Mouse (Mus musculus) adrenal gland (tissue): ENCODE measurements at regions not wholly inside any gene's neighbourhood (a gene's known extent, or its start where the extent isn't known, plus 50 kb on each side); places are given as distances from the start of the nearest gene placed in this dataset.

Experiments used
- intact Hi-C: fragments of 180-260 bp; cut with DNase I; formaldehyde crosslinking; loops from one replicate; pipeline ENCODE4 v1.15.1; 2025

GRCm38 (mm10) chr5:148620895-148621786 is 68.6 kb upstream of the Ubl3 start:
- intact Hi-C loops = no loop called here

GRCm38 (mm10) chr5:148619917-148620316 is 67.3 kb upstream of the Ubl3 start:
- intact Hi-C loops = no loop called here

GRCm38 (mm10) chr5:148616426-148616825 is 63.8 kb upstream of the Ubl3 start:
- intact Hi-C loops = no loop called here

DNA sequence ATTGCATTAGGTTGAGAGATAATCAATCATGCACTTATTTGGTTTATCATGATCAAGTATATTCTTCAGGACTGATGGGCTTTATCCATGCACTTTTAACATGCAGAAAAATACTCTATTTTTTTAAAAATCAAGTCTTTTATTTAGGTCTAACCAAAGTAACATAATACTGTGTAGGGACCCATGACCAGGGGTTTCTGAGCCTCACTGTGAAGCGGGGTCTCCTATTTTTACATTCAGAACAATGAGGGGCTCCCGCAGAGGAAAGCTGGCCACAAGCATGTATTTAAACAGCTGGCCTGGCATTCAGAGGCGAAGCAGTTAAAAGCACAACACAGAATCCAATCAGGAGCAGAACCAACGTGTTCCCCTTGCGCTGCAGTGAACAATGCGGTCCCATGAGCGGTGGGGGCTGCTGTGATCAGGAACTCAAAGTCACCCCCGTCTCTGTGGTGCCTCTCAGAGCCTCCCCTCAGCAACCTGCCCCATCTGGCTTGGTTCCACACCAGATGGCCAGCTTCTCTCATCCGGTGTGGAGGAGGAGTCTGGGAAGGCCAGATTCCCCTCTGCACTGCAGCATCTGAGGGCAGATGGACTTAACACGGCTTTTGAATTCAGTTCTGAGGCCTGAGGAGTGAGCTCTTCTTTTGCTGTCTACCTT is 63.2 kb upstream of the Ubl3 start:
- intact Hi-C loops = no loop called here

- intact Hi-C loops = no loop called here
Measured at GRCm38 (mm10) chr5:148615117-148615516, 62.5 kb upstream of the Ubl3 start.

DNA sequence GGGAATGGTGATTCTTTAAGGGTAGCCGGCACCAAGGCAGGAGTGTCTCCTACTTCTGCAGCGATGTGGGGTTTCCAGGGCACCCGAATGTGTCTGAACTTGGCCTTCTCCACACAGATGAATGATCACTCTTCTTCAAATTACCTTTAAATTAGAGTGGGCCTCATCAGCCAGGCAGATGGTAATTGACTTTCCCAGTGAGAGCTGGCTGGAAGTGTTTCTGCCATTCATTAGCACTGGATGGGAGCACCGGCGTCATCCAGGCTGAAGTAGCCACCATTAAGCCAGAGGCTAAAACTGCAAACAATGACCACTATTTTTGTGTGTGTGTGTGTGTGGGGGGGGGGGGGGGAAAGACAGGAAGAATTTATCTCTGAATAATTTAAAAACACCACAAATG is 58.7 kb upstream of the Ubl3 start:
- intact Hi-C loops = no loop called here

- intact Hi-C loops = no loop called here
Measured at GRCm38 (mm10) chr5:148609506-148609880, 56.9 kb upstream of the Ubl3 start.

DNA sequence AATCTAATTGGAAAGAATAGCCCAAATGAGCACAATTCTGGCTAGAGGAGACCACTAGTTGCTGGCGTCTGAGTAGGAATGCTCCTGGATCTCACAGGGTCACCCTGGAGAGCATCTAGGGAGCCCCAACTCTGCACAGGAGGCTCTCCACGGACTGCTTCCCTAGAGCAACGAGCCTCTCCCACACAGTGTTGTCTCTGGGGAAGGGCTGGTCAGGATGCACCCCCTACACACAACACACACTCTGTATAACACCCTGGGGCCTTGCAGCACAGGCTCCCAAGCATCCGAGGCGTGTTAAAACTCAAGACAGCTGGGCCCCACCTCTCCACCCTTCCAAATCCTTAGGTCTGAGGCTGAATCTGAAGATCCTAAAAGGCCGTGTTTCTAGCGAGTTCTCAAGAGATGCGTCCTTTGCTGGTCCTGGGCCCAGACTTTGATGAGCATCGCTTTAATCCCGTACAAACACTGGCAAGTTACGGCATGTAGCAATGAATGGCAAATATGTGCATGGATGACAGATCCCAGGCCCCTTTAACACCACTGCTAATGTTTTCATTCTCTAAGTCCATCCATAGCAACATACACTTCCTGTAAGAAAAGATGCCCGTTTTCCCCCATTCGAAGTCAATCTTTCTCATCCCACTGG is 56.4 kb upstream of the Ubl3 start:
- intact Hi-C loops = no loop called here

DNA sequence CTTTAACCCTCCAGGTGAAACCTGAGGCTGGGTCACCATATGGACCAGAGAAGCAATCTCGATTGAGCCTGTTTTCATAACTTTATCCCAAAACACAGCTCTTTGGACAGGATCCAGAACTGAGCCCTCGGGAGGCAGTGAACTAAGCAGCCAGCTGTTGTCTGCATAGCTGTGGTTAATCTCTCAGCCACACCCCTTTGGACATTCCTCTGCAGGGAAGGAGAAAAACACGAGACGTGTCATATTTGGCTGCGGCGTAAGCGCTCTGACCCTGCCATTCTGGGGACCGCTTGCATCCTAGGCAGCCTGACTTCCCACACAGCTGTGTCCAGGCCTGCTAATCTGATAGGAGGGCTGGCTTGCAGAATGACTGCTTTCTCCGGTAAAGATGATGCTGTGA is 55.6 kb upstream of the Ubl3 start:
- intact Hi-C loops = no loop called here

DNA sequence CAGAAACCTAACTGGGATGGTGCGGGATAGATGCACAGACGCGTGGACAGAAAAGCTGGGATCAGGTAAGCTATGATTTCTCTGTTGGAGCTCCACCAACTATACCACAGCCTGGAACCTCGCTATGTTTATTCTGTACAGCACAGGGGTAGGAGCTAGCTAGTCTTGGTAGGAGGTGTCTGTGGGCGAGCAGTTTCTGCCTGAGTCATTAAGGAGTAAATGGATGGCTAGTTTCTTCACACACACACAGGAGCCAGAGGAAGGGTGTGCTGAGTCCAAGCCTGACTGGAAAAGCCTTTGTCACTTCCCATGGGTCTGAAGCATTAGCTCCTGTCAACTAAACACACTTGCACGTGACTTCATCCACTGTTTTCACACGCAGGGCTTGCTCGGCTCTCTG is 53.1 kb upstream of the Ubl3 start:
- intact Hi-C loops = no loop called here
